Mouse (Mus musculus): ENCODE results near the gene Dnajc1.

Gene Dnajc1

DNA sequence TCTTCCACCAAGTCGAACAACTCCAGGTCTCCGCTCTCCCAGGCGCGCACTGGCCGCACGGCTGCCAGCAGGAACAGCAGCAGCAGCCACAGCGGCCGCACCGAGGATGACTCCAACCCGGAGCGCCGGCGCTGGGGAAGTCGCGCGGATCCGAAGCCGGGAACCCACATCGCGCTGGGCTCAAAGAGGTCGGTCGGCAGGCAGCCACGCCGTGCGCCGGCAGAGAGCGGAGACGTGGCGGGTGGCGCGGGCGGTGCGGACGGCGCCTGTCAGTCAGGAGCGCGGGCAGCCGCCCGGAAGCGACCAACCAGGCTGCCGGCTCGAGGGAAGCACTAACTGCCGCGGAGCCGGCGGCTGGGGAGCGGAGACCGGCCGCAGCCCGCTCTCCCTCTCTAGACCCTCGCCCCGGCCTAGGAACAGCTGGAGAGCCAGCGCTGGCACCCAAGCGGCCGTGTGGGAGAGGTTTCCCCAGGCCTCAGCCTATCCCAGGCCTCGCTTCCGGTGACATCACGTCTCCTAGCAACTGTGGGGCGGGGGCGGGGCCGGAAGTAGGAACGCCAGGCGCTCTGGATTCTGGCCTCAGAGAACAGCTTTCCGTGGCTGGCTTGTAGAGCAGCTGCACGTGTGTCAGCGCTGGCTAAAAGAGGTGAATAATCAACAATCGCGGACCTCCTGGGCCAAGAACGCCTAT is at the start of gene Dnajc1:
Gene Dnajc1 (minus strand): TSS at position 500 of the 691 bp plus-strand sequence.
- DNase-seq (ENCODE audit: low spot score): peak; percentile 95

DNA sequence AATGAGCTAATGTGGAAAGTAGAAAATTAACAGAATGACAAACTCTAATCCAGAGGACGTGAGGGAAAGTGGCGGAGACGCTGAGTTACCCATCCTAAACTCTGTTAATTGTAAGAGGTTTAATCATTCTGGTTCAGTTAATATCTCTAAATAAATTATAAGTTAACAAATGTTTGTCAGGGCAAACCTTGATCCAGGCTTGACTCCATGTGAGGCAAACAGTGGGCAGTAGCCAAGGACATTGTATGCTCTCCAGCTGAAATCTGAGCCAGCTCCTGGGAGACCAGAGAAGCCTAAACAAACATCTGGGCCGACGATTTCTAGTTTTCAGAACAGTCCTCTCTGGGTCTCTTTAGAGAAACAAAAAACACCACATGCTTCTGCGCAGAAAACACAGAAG is 49.2 kb upstream of the Dnajc1 start:
- DNase-seq (ENCODE audit: low spot score): no peak

DNA sequence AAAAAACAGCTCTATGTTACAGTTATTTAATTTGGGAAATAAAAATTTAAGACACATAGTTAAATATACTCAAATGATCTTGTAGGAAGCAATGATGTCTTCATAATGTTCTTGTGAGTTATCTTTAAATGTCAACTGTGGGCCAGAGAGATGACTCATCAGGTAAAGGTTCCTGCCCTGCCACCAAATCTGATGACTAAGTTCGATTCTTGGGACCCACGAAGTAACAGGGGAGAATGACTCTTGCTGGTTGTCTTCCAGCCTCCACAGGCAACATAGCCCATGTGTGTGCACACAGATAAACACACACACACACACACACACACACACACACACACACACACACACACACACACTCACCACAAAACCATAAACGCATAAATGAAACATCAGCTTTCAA is 22.6 kb upstream of the Dnajc1 start:
- no peak for DNase-seq (ENCODE audit: low spot score)

DNA sequence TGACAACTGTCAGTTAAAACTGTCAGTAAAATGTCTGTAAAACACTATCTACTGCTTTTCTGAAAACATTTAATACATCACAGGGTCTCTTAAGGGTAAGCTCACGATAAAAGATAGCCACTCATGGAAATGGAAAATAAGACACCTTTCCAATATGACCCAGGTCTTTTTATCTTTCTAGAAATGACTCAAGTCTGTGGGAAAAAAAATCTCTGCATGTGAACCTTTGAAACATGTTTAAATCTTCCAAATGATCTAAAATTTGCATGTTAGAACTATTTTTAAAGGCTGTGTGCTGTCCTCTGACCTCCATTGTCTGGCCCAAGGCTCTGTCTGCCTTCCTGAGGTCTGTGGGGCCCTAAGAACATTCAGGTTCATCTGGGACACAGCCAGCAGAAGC is 11.0 kb upstream of the Dnajc1 start:
- no peak for DNase-seq (ENCODE audit: low spot score)

DNA sequence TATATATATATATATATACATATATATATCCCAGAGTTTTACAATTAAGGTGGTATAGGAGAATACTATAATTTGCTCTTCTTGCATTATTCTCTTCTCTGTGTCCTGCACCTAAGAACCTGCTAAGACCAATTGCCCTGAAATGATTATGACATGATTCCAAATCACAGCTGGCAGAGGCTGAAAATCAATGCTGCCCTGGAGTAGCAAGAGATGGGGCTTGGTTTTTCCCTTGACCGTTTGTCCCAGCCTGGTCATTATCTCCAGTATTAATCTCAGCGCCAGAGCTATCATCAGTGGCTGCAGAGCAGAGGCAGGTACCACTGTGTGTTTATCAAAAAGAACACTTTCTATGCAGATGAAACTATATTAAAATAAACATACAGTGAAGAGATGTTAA is 9.1 kb upstream of the Dnajc1 start:
- no peak for DNase-seq (ENCODE audit: low spot score)

DNA sequence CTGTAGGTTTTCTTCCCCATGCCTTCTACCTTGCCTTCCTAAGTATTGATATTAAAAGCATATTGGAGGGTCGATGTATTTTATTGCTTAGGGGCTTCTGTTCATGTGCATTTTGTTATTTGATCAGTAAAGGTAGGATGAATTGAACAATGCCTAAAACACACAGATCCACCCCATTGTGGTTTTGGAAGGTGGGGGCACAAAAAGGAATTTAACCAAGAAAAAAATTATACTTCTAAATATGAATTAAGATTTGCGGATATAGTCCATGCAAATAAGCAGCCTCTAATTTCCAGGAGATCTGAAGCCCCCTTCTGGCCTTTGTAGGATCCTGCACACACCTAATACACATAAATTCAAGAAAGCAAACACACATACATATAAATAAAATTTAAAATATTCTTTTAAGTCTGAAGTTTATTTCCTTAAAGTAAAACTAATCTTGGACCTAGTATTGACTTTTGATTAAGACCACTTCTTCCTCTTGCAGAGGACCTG is 441 bp upstream of the Dnajc1 start:
- DNase-seq (ENCODE audit: low spot score): peak; percentile 36

DNA sequence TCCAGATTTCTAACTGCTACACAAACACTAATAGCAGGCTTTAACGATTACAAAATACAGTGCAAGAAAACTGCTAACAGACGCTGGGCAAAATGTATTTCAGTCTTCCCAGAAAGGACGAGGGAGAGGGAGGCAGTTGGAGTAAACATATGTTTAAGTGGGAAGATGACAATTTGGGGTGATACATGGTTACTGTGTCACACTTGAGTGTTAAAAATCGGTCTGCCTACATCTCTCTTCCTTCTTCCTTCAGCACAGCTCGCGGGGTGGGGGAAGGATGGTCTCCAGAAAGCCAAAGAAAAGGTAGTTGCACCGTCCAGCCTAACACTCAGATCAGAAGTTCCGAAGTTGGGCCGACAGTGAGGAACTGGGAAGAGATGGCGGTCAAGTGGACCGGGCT is 769 bp downstream of the Dnajc1 start:
- no peak for DNase-seq (ENCODE audit: low spot score)

DNA sequence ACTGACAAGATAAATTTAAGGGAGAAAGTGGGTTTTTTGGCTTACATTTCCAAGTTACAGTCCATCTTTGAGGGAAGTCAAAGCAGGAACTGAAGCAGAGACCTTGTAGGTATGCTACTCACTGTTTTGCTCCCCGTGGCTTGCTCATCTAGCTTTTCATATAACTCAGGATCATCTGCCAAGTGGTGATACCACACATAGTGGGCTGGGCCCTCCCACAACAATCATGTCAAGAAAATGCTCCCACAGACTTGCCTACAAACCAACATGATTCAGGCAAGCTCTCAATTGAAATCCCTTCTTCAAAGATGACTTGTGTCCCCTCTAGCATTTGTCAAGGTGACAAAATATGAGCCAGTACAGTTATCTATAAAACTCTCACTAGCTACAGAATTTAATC is 3.0 kb downstream of the Dnajc1 start:
- no peak for DNase-seq (ENCODE audit: low spot score)

DNA sequence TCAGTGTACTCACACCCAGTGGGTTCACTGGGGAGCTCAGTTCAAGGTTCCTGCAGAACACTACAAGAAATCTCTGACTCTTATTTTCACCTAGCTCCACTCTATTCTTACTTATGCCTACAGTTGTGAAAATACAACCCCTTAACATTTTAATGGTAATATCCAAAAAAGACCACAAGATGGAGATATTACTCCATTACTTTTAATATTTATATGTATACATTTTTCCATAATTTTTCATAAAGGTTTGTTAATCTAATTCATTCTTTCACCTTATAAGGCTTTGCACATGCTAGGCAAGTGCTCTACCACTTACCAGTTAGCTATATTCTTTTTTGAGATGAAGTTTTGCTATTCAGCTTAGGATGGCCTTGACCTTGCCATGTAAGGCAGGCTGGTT is 11.0 kb downstream of the Dnajc1 start:
- peak; percentile 55 for DNase-seq (ENCODE audit: low spot score)

DNA sequence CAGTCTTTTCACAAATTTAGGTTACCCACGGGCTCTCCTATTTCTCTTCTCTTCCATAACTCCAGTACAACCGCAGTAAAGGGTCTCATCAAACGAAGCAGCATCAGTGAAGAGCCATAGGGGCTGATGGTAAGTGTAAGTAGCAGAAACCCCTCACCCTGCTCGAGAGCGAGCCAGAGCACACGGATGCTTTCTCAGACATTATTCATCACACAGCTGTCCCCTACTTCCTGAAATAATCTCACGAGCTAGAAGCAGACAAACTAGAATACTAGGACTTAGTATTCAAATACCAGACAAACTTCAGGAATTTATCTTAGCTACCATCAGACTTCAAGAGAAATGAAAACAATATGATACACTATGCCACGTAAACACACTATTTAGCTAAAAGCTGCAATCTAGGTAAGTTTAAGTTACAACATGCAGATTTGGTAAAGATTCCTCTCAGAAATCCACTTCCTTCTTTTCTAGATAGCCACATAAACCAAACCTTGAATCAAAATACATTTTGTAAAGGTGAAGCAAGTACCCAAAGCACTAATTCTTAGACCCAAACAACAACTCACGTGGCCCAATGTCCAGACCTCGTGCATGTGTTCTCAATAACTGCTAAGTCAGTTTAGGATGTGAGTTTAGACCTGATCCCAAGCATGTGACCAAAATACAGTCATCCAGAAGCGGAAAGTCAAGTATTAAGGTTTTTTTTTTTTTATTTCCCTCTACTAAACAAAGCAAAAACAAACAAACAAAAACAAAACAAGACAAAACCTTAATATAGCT is 20.0 kb downstream of the Dnajc1 start:
- DNase-seq (ENCODE audit: low spot score): no peak

DNA sequence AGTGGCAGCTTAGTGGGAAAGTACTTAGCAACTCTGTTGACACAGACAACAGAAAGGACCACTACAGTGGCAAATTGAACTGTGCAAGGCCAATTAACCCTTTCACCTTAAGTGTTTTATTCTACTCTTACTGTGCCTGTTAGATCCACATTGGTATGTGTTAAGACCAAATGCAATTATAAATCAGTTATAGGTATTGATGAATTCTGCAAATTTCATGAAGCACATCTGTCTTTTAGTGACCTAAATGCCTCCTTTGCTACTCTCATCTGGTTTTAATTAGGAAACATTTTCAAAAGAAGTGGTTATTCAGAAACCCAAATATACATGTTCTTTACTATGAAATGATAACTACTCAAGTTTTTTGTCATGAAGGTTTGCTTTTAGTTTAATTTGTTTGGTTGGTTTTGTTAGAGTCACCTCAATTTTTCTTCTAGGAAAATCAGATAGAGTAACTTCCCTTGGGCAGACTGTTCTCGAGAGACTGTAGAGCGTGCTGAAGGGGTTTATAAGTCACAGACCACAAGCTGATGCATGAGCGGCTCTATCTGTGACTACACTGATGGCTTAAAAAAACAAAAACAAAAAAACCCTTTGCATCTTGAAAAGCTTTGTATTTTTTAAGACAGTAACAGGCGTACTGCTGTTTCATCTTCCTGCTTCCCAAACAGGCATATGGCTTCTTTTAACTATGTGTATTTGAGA is 21.7 kb downstream of the Dnajc1 start:
- DNase-seq (ENCODE audit: low spot score): no peak

DNA sequence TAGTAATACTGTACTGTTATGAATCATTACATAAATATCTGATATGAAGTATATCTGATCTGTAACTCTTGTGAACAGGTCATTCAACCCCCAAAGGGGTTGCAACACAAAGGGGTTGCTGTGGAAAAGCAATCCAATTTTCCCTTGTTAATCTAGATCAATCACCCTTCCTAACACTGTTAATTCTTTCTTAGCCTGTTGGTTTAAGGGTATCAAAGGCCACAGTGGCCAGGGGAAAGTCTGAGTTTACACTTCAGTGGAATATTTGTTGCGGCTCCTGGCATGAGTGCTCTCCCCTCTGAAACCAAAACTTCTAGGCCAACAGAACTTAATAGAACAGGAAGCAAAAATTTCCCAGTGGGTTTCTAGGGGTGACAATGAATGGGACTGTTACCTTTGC is 28.2 kb downstream of the Dnajc1 start:
- no peak for DNase-seq (ENCODE audit: low spot score)

DNA sequence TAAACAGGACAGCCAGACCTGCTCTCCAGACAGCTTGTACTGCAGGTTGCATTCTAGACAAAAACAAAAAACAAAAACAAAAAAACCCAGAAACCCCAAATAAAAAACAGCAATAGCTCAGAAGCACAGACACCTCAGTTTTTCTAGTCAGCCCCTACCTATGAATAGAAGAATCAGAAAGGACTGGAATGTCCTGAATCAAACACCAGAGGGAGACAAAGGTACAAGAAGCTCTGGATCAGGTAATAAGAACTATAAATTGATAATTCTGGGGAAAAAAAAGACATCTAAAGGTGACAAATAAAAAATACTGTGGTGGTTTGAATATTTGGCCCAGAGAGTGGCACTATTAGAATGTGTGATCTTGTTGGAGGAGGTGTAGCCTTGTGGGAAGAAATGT is 37.3 kb downstream of the Dnajc1 start:
- peak; percentile 13 for DNase-seq (ENCODE audit: low spot score)

DNA sequence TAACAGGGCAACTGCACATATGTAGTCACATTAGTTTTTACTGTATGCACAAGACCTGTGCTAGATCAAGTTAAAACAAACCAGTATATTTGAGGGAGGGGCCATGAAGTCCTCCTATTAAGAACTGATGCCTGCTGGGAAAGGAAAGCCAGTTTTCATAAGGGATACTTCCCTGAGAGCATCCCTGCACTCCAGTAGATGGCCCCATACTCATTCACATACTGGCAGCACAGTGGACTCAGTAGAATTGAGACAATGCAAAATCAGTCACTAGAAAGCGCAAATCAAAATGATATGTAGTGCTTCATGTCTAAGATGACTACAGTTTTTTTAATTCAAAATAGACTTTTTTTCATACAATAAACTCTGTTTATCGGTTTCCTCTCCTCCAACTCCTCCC is 40.0 kb downstream of the Dnajc1 start:
- DNase-seq (ENCODE audit: low spot score): peak; percentile 11

DNA sequence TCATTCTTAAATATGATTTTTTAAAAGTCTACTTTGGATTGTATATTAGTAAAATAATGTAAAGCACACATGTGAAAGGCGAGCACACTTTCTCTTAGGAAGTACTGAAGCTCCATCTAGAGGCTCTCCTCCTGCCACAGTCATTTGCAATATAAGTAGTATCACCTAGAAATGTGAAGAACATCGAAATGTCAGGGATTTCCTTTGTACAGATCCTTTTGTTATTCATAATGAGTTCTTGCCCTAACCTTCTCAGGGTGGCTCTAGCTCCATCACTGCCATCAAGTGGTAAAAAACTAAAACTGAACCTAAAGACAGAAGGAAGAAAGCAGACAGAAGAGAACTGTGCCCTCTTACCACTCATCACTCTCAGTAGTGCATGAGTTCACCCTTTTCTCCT is 49.2 kb downstream of the Dnajc1 start:
- peak; percentile 57 for DNase-seq (ENCODE audit: low spot score)

DNA sequence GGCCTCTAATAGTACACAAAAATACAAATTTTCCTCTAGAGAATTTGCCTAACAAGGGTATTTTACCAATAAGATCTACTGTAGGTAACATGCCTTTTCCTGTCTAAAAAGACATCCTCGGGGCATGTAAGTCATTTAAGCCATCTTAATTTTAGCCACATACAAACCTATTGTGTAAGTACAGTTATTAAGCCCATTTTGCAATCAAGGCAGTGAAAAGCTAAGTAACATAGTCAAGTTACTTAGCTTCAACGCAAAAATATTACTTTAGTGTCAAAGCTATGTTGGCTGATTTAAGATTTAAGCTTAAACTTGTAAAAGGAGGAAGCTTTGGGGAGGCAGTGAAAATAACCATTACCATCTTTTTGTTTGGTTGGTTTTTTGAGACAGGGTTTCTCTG is 74.0 kb downstream of the Dnajc1 start:
- no peak for DNase-seq (ENCODE audit: low spot score)

DNA sequence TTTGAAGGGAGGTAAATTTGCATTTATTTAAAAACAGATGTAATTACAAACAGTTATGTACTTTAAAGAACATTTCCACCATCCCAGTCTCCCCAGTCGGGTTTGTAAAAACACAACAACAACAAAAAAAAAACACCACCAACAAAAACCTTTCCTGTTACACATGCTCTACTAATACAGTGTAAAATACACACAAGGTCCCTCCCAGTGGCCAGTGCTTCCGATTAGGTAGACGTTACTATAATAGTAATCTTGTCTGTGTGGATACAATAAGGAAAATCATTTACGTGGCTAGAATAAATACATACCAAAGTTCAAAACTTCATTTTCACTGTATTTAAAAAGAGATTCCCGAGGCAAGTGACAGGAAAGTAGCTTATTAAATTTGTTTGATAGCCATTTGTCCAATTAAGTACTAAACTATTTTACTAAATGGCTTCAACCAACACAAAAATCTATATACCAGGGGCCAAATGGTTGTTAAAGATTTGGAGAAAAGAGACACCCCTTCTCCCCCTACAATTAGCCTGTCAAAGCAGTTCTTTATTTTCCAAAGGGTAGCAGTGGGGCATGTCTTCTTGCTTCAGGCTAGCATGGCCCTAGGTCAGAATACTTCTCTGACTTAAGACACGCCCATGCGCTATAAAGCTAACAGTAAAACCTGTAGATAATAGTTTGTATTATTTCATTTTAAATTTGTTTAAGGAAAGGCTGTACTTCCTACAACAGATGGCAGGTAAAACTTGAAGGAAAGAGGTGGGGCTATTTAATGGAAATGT is 74.9 kb downstream of the Dnajc1 start:
- no peak for DNase-seq (ENCODE audit: low spot score)

DNA sequence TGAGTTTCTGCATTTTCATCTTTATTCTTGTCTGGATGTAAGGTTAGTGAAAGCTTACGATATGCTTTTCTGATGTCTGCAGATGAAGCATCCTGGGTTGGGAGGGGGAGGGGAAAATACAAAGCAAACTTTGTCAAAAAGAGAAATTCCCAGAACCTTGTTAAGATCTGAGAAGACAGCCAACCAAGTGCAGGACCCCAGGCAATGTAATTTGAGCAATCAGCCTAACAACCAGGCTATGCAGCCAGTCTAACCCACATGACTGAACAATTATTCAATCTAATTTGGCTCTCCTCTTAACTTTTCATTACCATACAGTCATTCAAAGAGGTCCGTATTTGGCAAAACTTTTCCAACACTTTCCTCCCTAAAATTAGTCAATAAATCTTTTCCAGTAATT is 75.7 kb downstream of the Dnajc1 start:
- peak; percentile 75 for DNase-seq (ENCODE audit: low spot score)

DNA sequence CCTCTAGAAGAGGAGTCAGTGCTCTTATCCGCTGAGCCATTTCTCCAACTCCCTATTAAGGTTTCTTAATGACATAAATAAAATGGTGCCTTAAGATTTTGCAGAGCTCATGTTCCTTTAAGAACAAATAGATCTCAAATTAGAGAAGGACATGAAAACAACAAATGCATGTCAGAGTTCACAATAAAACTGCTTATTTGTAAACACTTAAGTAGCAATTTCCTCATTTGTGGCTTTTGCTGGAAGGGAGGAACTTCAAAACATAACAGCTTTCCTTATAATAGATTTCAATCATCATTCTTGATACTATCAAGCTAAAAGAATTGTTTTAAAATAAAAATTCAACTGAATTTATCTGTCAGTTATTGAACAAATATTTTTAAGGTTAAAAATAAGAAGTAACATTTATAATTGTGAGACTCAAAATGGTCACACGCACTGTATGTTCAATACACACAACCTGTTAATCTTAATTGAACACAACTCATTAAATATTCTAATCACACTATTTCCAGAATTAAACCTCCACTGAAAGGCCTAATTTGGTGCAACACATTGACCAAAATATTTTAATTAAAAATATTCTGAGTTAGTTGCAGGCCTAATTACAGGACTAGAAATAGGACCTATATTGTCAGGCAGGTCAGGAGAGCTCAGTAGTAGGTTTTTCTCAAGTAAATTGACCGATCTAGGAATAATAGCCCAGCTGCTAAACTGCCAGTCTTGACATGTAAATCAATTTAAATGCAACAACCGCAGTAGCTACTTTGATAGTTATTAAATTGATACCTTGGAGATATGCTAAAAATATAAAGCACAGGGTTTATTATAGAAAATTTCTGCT is 82.1 kb downstream of the Dnajc1 start:
- DNase-seq (ENCODE audit: low spot score): no peak

DNA sequence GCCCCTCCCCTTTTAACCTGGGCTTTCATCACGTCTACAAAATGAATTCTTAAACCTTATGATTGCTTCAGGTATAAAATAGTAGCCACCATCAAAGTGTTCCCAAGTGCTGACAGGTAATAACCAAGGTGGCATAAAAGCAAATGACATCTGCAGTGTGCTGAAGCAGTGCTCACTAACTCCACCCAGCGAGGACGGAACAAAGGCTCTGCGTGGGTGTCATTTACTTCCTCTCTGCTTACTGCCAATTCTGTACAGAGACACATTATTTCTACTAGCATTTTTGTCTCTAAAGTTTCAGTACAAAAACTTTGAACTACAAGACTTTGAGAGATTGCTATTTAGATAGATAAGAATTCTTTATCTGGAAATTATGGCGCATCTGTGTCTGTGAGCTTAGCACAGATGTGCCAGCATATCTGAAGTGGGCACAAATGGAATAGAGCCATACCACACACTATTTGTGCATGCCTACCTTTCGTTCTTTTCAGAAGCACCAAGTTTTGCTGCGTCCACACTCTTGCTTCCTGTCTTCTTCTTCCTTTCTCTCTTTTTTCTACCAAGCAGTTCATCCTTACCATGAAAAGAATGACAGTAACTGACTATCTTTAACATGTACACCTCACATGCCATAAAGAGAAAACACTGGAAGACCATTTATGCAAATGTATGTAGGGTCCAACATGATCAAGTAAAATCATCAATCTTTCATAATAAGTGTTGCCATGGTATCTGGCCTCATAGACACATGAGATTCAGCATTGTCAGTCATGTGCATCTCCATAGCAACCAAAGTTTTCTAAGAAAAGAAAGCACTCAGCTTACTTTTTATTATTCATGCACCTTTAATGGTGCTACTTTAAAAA is 85.0 kb downstream of the Dnajc1 start:
- DNase-seq (ENCODE audit: low spot score): no peak

Data from retina, embryonic 14.5 days (tissue).